Mouse (Mus musculus): Measurements from ENCODE around the gene Polr1d. TPM values are rescaled to one million over a fixed set of nuclear protein-coding genes. Genes with fewer than 3 reads are reported as not detected.
A peak's percentile ranks its signal among the peaks of the same experiment; 100 is the strongest.

Gene Polr1d
- polyA plus RNA-seq, 1 experiment: 85.0 TPM

- Histone ChIP-seq H3K4me1 (ENCODE audit: control insufficient read depth, insufficient read depth, low read length) (peaks cover 35% of the 10 kb centered on the region), H3K4me3 (replicated peaks; ENCODE audit: insufficient read depth, low read depth, low read length) (no peak overlapping the region), H3K27me3 (ENCODE audit: control insufficient read depth, insufficient read depth, low read length) (no peaks in the 10 kb centered on the region), H3K27ac (ENCODE audit: insufficient read depth, low read length) (peak overlapping the region; percentile 61)
- TF ChIP-seq CTCF (IDR thresholded peaks at IDR 0.05; ENCODE audit: borderline replicate concordance, insufficient read depth, low read depth, low read length) (no peak), POLR2A (IDR thresholded peaks at IDR 0.05; ENCODE audit: borderline replicate concordance, insufficient read depth, low read length) (no peak)
- WGBS: 30% methylated on average over 29 of the region's 29 CpGs
- DNase-seq: peak; percentile 38 to 56
Measured at GRCm38 (mm10) chr5:147051500-147052308, 25.1 kb upstream of the Polr1d start.

DNA sequence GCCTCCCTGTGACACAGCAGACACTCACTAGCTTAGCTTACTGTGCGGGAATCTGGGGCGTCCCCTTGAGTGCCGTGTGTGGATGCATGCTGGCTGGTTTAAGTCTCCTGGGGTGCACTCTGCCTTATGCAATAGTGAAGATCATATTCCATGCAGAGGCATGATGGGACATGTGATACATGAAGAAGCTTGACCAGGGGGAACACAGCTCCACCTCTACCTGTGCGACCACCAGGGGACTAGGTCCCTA is 24.6 kb upstream of the Polr1d start:
- TF ChIP-seq CTCF (IDR thresholded peaks at IDR 0.05; ENCODE audit: borderline replicate concordance, insufficient read depth, low read depth, low read length) (no peak), POLR2A (IDR thresholded peaks at IDR 0.05; ENCODE audit: borderline replicate concordance, insufficient read depth, low read length) (no peak)
- 35% methylated on average over 4 of the region's 4 CpGs for WGBS
- Histone ChIP-seq H3K27me3 (ENCODE audit: control insufficient read depth, insufficient read depth, low read length) (no peaks in the 10 kb centered on the region), H3K4me3 (replicated peaks; ENCODE audit: insufficient read depth, low read depth, low read length) (no peak overlapping the region), H3K4me1 (ENCODE audit: control insufficient read depth, insufficient read depth, low read length) (peaks cover 39% of the 10 kb centered on the region), H3K27ac (ENCODE audit: insufficient read depth, low read length) (peak overlapping the region; percentile 61)
- DNase-seq: no peak

GRCm38 (mm10) chr5:147053071-147053470 is 23.8 kb upstream of the Polr1d start:
- Histone ChIP-seq H3K4me1 (ENCODE audit: control insufficient read depth, insufficient read depth, low read length) (peaks cover 40% of the 10 kb centered on the region), H3K27me3 (ENCODE audit: control insufficient read depth, insufficient read depth, low read length) (no peaks in the 10 kb centered on the region), H3K4me3 (replicated peaks; ENCODE audit: insufficient read depth, low read depth, low read length) (no peak overlapping the region), H3K27ac (ENCODE audit: insufficient read depth, low read length) (no peak overlapping the region)
- WGBS: 88% methylated on average over 6 of the region's 6 CpGs
- DNase-seq: no peak
- no peak for TF ChIP-seq POLR2A (IDR thresholded peaks at IDR 0.05; ENCODE audit: borderline replicate concordance, insufficient read depth, low read length)
- no peak for TF ChIP-seq CTCF (IDR thresholded peaks at IDR 0.05; ENCODE audit: borderline replicate concordance, insufficient read depth, low read depth, low read length)

DNA sequence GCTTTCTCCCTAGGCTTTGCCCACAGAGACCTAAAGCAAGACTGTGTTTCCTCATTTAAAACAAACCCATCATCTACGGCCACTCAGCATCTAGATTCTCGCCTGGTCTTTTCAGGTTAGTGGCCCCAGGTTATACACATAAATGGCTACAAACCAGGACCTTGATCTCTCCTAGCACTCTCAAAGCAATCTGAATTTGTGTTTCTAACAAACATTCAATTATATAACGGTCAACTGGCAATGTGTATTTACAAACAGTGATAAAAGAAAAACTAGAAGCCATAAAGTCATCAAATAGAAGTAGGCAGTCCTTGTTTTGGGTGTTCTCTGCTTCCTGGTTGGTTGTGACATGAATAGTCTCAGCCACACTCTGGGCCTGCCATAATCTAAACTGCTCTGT is 23.4 kb upstream of the Polr1d start:
- no peaks in the 10 kb centered on the region for H3K27me3 ChIP-seq (ENCODE audit: control insufficient read depth, insufficient read depth, low read length)
- 0 out of 2 replicates have a peak overlapping the region, but pooled peaks have one; percentile 56 for H3K27ac ChIP-seq (ENCODE audit: insufficient read depth, low read length)
- peaks cover 43% of the 10 kb centered on the region for H3K4me1 ChIP-seq (ENCODE audit: control insufficient read depth, insufficient read depth, low read length)
- H3K4me3 ChIP-seq (replicated peaks; ENCODE audit: insufficient read depth, low read depth, low read length): no peak overlapping the region
- TF ChIP-seq CTCF (IDR thresholded peaks at IDR 0.05; ENCODE audit: borderline replicate concordance, insufficient read depth, low read depth, low read length): no peak
- no peak for TF ChIP-seq POLR2A (IDR thresholded peaks at IDR 0.05; ENCODE audit: borderline replicate concordance, insufficient read depth, low read length)
- WGBS: 92% methylated on average over 3 of the region's 3 CpGs
- DNase-seq: no peak

- 85% methylated on average over 6 of the region's 6 CpGs for WGBS
- Histone ChIP-seq H3K27me3 (ENCODE audit: control insufficient read depth, insufficient read depth, low read length) (no peaks in the 10 kb centered on the region), H3K4me1 (ENCODE audit: control insufficient read depth, insufficient read depth, low read length) (peaks cover 40% of the 10 kb centered on the region), H3K4me3 (replicated peaks; ENCODE audit: insufficient read depth, low read depth, low read length) (no peak overlapping the region), H3K27ac (ENCODE audit: insufficient read depth, low read length) (0 out of 2 replicates have a peak overlapping the region, but pooled peaks have one; percentile 56)
- TF ChIP-seq POLR2A (IDR thresholded peaks at IDR 0.05; ENCODE audit: borderline replicate concordance, insufficient read depth, low read length) (no peak), CTCF (IDR thresholded peaks at IDR 0.05; ENCODE audit: borderline replicate concordance, insufficient read depth, low read depth, low read length) (no peak)
- no peak for DNase-seq
Measured at GRCm38 (mm10) chr5:147054328-147054727, 22.5 kb upstream of the Polr1d start.

- Histone ChIP-seq H3K4me3 (replicated peaks; ENCODE audit: insufficient read depth, low read depth, low read length) (no peak overlapping the region), H3K4me1 (ENCODE audit: control insufficient read depth, insufficient read depth, low read length) (peaks cover 45% of the 10 kb centered on the region), H3K27ac (ENCODE audit: insufficient read depth, low read length) (no peak overlapping the region), H3K27me3 (ENCODE audit: control insufficient read depth, insufficient read depth, low read length) (no peaks in the 10 kb centered on the region)
- no peak for DNase-seq
- WGBS: 72% methylated on average over 2 of the region's 2 CpGs
- TF ChIP-seq POLR2A (IDR thresholded peaks at IDR 0.05; ENCODE audit: borderline replicate concordance, insufficient read depth, low read length): no peak
- no peak for TF ChIP-seq CTCF (IDR thresholded peaks at IDR 0.05; ENCODE audit: borderline replicate concordance, insufficient read depth, low read depth, low read length)
Measured at GRCm38 (mm10) chr5:147054747-147055270, 22.0 kb upstream of the Polr1d start.

DNA sequence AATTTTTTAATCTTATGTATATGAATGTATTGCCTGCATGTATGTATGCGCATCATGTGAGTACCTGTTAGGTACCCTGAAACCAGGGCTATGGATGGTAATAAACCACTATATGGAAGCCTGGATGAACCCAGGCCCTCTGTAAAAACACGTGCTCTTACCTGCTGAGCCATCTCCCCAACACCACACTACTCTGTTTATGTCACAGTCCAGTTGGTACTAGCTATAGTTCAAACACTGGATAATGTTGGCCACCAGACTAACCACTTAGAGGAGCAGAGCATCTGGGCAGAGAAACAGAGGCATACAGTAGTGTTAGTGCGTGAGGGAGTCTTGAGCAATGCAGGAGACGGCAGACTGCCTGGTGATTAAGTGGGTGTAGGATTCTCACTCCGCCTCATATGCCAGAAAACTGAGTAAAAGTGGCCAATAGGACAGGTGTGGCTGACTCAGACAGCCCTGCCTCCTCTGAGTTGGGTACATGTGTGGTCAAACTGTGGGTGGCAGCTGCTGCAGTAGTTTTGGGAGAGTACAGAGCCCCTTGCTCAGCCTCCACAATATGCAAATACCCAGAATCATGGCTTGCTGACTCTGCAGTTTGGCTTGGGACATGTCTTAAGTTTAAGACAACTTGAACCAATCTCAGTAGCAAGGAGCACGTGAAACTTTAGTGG is 21.1 kb upstream of the Polr1d start:
- H3K27ac ChIP-seq (ENCODE audit: insufficient read depth, low read length): peak overlapping the region; percentile 82; the same call in 1 of the 2 replicates
- 62% methylated on average over 6 of the region's 6 CpGs for WGBS
- no peak for TF ChIP-seq POLR2A (IDR thresholded peaks at IDR 0.05; ENCODE audit: borderline replicate concordance, insufficient read depth, low read length)
- TF ChIP-seq CTCF (IDR thresholded peaks at IDR 0.05; ENCODE audit: borderline replicate concordance, insufficient read depth, low read depth, low read length): no peak
- H3K4me3 ChIP-seq (replicated peaks; ENCODE audit: insufficient read depth, low read depth, low read length): no peak overlapping the region
- H3K4me1 ChIP-seq (ENCODE audit: control insufficient read depth, insufficient read depth, low read length): peaks cover 49% of the 10 kb centered on the region
- no peaks in the 10 kb centered on the region for H3K27me3 ChIP-seq (ENCODE audit: control insufficient read depth, insufficient read depth, low read length)
- DNase-seq: no peak
